Mouse (Mus musculus): ENCODE results near the gene Nbeal1. TPM values are rescaled to one million over a fixed set of nuclear protein-coding genes. Genes with fewer than 3 reads are reported as not detected.

Gene Nbeal1
- total RNA-seq, 1 experiment from 2014 or later = 73.8 TPM

GRCm38 (mm10) chr1:60343630-60344455 is 163.4 kb downstream of the Nbeal1 start:
- DNase-seq = no peak

GRCm38 (mm10) chr1:60344670-60345069 is 164.3 kb downstream of the Nbeal1 start:
- DNase-seq = no peak

GRCm38 (mm10) chr1:60345712-60346111 is 165.3 kb downstream of the Nbeal1 start:
- DNase-seq = no peak

- DNase-seq = no peak
These were observed 172.4 kb downstream of the Nbeal1 start for GRCm38 (mm10) chr1:60352786-60353185.

- DNase-seq = no peak
These were observed 181.2 kb downstream of the Nbeal1 start for GRCm38 (mm10) chr1:60361626-60362025.

- DNase-seq = no peak
These were observed 196.2 kb downstream of the Nbeal1 start for GRCm38 (mm10) chr1:60376556-60376955.

GRCm38 (mm10) chr1:60381910-60382309 is 201.5 kb downstream of the Nbeal1 start:
- no peak for DNase-seq

Other genes with a start within 250 kb of the Nbeal1 start
- 1.7 and 1.8 TPM in 2 replicates for gene Ica1l, start 137.4 kb upstream of the Nbeal1 start, total RNA-seq (2021)
- 13.8 and 17.9 TPM in 2 replicates for gene Carf, start 82.4 kb upstream of the Nbeal1 start, total RNA-seq (2021)
- 14.9 and 17.9 TPM in 2 replicates for gene Wdr12, start 82.0 kb upstream of the Nbeal1 start, total RNA-seq (2021)
- 17.3 and 34.4 TPM in 2 replicates for gene Cyp20a1, start 162.7 kb downstream of the Nbeal1 start, total RNA-seq (2021)
- 25.6 and 39.4 TPM in 2 replicates for gene Abi2, start 229.0 kb downstream of the Nbeal1 start, total RNA-seq (2021)